Mouse (Mus musculus) small intestine, adult 2 months (tissue): ENCODE measurements around the gene Zfp318. TPM values are rescaled to one million over a fixed set of nuclear protein-coding genes. Genes with fewer than 3 reads are reported as not detected.
A peak's percentile ranks its signal among the peaks of the same experiment; 100 is the strongest.

ENCODE experiments used
- H3K27ac ChIP-seq: fragments of 200-500 bp; 2 replicates; pipeline ENCODE4 v1.5.1; 2012; ENCODE audit warnings: low read depth, low read length, control low read depth, inconsistent platforms; ENCODE audit not compliant: insufficient read depth
- H3K27me3 ChIP-seq: fragments of 200-500 bp; 2 replicates; pipeline ENCODE4 v1.6.1; 2012; ENCODE audit warnings: mild to moderate bottlenecking, moderate library complexity, low read length, inconsistent platforms; ENCODE audit not compliant: control insufficient read depth, insufficient read depth
- H3K36me3 ChIP-seq: fragments of 200-500 bp; 2 replicates; pipeline ENCODE4 v1.6.1; 2012; ENCODE audit warnings: mild to moderate bottlenecking, low read length, control low read depth, inconsistent platforms; ENCODE audit not compliant: control insufficient read depth, insufficient read depth
- H3K4me1 ChIP-seq: fragments of 200-500 bp; 2 replicates; pipeline ENCODE4 v1.6.1; 2012; ENCODE audit warnings: low read length, inconsistent platforms, mixed read lengths; ENCODE audit not compliant: control insufficient read depth, insufficient read depth, insufficient read length
- H3K4me3 ChIP-seq: fragments of 200-500 bp; 2 replicates; pipeline ENCODE4 v1.5.1; 2012; ENCODE audit warnings: low read depth, mild to moderate bottlenecking, control low read depth, inconsistent platforms, low read length, moderate library complexity
- CTCF ChIP-seq: fragments of 200-500 bp; IDR thresholded peaks from 2 replicates; pipeline ENCODE4 v1.5.1; 2012; ENCODE audit warnings: low read depth, mild to moderate bottlenecking, control low read depth, inconsistent platforms, low read length, moderate library complexity, mixed read lengths; ENCODE audit not compliant: insufficient replicate concordance, insufficient read length; ENCODE audit errors: extremely low read depth
- POLR2A ChIP-seq: fragments of 200-500 bp; IDR thresholded peaks from 2 replicates; pipeline ENCODE4 v1.6.1; 2012; ENCODE audit warnings: low read depth, mild to moderate bottlenecking, control low read depth, inconsistent platforms, low read length, moderate library complexity
- WGBS: fragments of 180-500 bp; shearing (Covaris S2); methylation state at CpG from one replicate; pipeline ENCODE4 v1.1.7; 2018; 5-methylcytosine and 5-hydroxymethylcytosine counted together
- polyA plus RNA-seq: library from polyadenylated mRNA; depleted of rRNA; stranded (reverse); fragments of >200 nt; gene quantifications from 2 replicates; pipeline ENCODE4 v1.2.3, GENCODE M21; 2012

Zfp318 gene
- polyA plus RNA-seq, 1 experiment = 5.8 TPM

DNA sequence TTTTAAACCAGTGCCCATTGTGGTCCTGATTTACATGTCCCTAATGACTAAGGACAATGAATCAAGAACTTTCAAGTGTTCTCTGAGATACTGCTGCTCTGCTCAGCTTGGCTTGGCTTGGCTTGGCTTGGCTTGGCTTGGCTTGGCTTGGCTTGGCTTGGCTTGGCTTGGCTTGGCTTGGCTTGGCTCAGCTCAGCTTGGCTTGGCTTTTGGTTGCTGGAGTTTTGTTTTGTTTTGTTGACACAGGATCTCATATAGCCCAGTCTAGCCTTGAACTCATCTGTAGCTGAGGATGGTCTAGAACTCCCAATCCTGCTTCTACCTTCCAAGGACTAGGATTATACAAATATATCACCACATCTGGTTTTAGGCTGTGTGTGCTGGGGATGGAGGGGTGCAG, 43.0 kb downstream of the Zfp318 start:
- TF ChIP-seq POLR2A = no peak
- no peak for TF ChIP-seq CTCF
- Histone ChIP-seq H3K27ac (no peak overlapping the region), H3K4me1 (peaks cover 3% of the 10 kb centered on the region; the same call in 1 of the 2 replicates)

DNA sequence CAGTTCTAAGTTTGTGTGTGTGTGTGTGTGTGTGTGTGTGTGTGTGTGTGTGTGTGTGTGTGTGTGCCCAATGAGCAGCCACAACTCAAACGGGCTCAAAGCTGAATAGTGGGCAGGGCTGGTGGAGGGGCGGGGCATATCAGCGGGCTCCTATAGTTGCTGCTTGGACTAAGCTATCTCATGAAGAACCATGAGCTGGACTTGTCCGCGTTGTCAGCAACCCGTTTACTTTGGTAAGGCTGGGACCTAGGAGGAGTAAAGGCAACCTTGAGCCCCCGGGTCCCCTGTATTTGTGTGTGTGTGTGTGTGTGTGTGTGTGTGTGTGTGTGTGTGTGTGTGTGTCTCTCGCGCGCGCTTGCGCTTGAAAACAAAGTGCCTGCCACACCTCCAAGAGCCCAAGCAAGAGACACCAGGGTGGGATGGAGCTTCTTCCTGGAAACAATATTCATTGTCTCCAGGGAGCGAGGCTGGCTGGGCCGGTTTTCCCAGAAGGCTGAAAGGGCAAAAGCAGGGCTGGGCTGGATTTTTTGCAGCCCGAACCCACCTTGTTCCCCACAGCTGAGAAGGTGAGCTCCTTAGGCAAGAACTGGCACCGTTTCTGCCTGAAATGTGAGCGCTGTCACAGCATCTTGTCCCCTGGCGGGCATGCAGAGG, 45.4 kb downstream of the Zfp318 start, which contains the start of gene Crip3:
Crip3 (plus strand) TSS at position 166 of the 654 bp plus-strand sequence.
- H3K27me3 ChIP-seq = peaks cover 5% of the 10 kb centered on the region; the same call in 1 of the 2 replicates
- no peak within 1 kb of the TSS for H3K27ac ChIP-seq
- H3K4me3 ChIP-seq = peak within 1 kb of the TSS; percentile 20; the same call in 1 of the 2 replicates
- H3K4me1 ChIP-seq = peaks cover 6% of the 10 kb centered on the region
- TF ChIP-seq POLR2A (no peak), CTCF (no peak)
- 6% methylated on average over 14 of the region's 18 CpGs for WGBS
- H3K36me3 ChIP-seq = no peaks in the 10 kb centered on the region

More for the DNA sequence above, 43.0 kb downstream of the Zfp318 start:
- Histone ChIP-seq H3K27me3 (no peaks in the 10 kb centered on the region), H3K36me3 (no peaks in the 10 kb centered on the region), H3K4me3 (no peak overlapping the region)

DNA sequence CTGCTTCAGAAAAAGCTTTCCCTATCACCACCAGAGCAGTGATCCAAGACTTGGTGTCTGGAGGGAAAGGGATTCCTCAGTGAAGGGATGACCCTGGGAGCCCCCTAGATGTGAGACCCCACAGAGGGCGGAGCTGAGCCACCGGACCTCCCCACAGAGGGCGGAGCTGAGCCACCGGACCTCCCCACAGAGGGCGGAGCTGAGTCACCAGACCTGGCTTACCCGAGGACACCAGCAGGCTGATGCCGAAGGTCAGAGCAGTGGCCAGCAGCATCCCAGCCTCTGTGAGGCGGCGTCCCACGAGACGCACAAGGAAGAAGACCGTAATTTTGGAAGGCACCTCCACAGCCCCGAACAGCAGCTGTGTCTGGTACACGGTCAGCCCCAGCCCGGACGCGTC, 50.1 kb downstream of the Zfp318 start:
- H3K27ac ChIP-seq = no peak overlapping the region
- TF ChIP-seq CTCF = no peak
- no peak for TF ChIP-seq POLR2A
- H3K4me3 ChIP-seq = no peak overlapping the region
- peaks cover 7% of the 10 kb centered on the region; the same call in 1 of the 2 replicates for H3K27me3 ChIP-seq
- WGBS = 4% methylated on average over 17 of the region's 17 CpGs
- no peaks in the 10 kb centered on the region for H3K36me3 ChIP-seq
- H3K4me1 ChIP-seq = peaks cover 6% of the 10 kb centered on the region

DNA sequence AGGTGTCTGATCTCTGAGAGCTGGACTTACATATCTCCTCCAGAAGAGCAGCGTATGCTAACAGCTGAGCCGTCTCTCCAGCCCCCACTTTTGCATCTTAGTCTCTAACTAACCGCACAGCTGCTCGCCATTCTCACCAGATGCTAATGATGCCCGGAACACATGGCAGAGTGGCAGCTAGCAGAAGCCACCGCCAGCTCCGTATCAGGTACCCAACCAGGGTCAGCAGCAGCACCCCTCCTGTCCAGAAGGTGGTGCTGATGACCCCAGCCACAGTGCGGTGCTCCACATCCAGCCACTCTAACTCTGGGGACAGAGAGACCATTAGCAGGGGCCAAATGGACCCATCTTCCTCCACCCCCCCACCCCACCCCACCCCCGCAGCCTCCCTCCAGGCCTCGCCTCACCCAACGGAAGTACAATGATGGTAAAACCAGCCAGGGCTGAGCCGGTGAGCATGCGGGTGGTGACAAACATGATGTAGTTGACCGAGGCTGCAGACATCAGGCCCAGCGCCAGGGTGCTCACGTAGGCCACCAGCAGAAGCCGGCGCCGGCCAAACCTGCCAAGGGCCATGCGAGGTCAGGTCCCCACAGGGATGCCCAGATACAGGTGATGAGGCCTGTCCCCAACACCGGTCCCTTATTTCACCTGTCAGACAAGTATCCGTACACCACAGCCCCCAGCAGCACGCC, 53.3 kb downstream of the Zfp318 start:
- WGBS = 25% methylated on average over 23 of the region's 23 CpGs
- Histone ChIP-seq H3K27me3 (peaks cover 7% of the 10 kb centered on the region; the same call in 1 of the 2 replicates), H3K27ac (no peak overlapping the region), H3K36me3 (no peaks in the 10 kb centered on the region), H3K4me3 (no peak overlapping the region), H3K4me1 (peaks cover 2% of the 10 kb centered on the region; the same call in 1 of the 2 replicates)
- peak; percentile 36; the same call in 1 of the 2 replicates for TF ChIP-seq CTCF
- TF ChIP-seq POLR2A = no peak

DNA sequence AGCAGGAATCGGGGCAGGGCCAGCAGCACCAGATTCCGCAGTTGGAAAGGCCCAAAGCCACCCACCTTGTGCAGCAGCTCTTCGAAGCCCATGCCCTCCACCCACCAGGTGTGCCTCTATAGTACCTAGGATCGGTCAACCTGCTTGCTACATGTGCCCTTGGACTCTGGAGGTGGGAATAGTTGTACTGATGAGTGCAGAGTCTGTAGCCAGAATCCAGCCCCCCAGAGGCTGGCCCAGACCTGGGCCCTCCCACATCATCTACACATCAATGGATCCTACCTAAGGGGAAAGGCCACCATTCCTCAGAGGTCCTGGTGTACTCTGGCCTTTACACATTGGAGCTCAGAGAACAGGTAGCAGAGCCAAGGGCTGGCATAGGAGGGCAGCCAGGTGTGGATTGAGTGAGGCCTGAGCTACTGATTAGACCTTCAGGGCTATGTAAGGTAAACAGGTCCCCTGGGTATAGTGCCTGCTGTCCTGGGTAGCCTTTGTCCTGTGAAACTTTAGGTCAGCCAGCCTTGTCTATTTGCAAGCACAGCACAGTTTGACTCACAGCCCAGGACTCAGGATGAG, 54.9 kb downstream of the Zfp318 start, which contains the start of gene Slc22a7:
Slc22a7 (minus strand) TSS at position 160 of the 576 bp plus-strand sequence.
- no peak for TF ChIP-seq POLR2A
- no peak for TF ChIP-seq CTCF
- H3K27ac ChIP-seq = no peak within 1 kb of the TSS
- no peaks in the 10 kb centered on the region for H3K36me3 ChIP-seq
- peaks cover 15% of the 10 kb centered on the region for H3K27me3 ChIP-seq
- H3K4me3 ChIP-seq = no peak within 1 kb of the TSS
- 81% methylated on average over 4 of the region's 4 CpGs for WGBS
- peaks cover 2% of the 10 kb centered on the region; the same call in 1 of the 2 replicates for H3K4me1 ChIP-seq

DNA sequence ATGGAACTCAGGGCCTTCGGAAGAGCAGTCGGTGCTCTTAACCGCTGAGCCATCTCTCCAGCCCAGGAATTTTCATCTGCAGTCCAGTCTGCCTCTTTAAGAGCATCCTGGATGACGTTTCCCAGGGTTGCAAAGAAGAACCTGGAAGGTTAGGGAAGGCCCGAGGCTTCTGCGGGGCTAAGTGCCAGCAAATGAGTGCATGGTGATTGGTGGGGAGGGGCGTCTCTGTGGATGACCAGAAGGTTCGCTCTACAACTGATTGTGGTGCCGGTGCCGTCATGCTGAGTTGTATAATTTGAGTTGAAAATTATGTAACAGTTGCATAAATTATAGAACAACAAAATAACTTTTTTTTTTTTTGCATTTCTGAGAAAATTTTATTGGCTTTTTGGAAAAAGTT, 55.6 kb downstream of the Zfp318 start:
- Histone ChIP-seq H3K27me3 (peaks cover 10% of the 10 kb centered on the region), H3K4me1 (no peaks in the 10 kb centered on the region), H3K4me3 (no peak overlapping the region), H3K36me3 (no peaks in the 10 kb centered on the region), H3K27ac (no peak overlapping the region)
- no peak for TF ChIP-seq CTCF
- TF ChIP-seq POLR2A = no peak
- WGBS = 90% methylated on average over 10 of the region's 10 CpGs
